Mouse (Mus musculus): ENCODE measurements around the gene Olfr495. TPM values are rescaled to one million over a fixed set of nuclear protein-coding genes. Genes with fewer than 3 reads are reported as not detected.

The Olfr495 gene
- total RNA-seq (2021) = not detected
- long read RNA-seq, experiment 1 = 0 reads
- long read RNA-seq, experiment 2 = 0 reads

- no peak for DNase-seq
- intact Hi-C loops (cut with DNase I; ENCODE audit: low total_unique reads) = no loop called here
These were observed at the start of gene Olfr495 for GRCm38 (mm10) chr7:108392867-108393266. Gene Olfr495, plus strand, starts transcription at chr7:108393167.

GRCm38 (mm10) chr7:108346879-108347278 lies 46.1 kb upstream of the Olfr495 start, which contains the start of gene Olfr493:
Gene Olfr493, minus strand, starts transcription at chr7:108346979.
- DNase-seq = no peak
- intact Hi-C loops (cut with DNase I; ENCODE audit: low total_unique reads) = no loop called here

DNA sequence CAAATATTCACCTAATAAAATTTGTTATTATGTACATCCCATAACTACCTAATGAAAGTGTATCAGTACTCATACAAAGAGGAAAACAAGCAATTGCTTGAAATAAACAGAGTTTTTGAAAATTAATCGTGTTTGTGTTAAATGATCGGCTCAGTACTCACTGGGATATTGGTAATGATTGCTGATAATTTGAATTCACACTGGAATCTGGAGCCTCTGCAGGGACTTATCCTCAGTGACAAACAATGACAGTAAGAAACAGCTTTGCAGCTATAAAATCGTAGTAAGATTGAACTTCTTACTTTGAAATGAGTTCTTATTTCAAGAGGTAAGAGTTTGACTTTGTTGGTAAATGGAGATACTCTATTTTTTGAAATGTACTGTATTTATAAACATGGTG lies 27.9 kb upstream of the Olfr495 start, which contains the start of gene Olfr494:
Gene Olfr494 (plus strand): TSS at position 301 of the 400 bp plus-strand sequence.
- no peak for DNase-seq
- intact Hi-C loops (cut with DNase I; ENCODE audit: low total_unique reads) = no loop called here

GRCm38 (mm10) chr7:108420121-108420520 lies 27.2 kb downstream of the Olfr495 start, which contains the start of gene Olfr497:
Gene Olfr497, plus strand, starts transcription at chr7:108420421.
- DNase-seq = no peak
- intact Hi-C loops (cut with DNase I; ENCODE audit: low total_unique reads) = no loop called here

Other genes with a start within 250 kb of the Olfr495 start
- not detected for gene Olfr485, start 233.3 kb upstream of the Olfr495 start, total RNA-seq (2021)
- not detected for gene Olfr486, start 220.4 kb upstream of the Olfr495 start, total RNA-seq (2021)
- not detected for gene Olfr487, start 178.5 kb upstream of the Olfr495 start, total RNA-seq (2021)
- gene Olfr488, start 134.8 kb upstream of the Olfr495 start, total RNA-seq (2021) = not detected
- gene Olfr490, start 104.2 kb upstream of the Olfr495 start, total RNA-seq (2021) = not detected
- gene Olfr491, start 79.7 kb upstream of the Olfr495 start, total RNA-seq (2021) = not detected
- not detected for gene Olfr492, start 69.5 kb upstream of the Olfr495 start, total RNA-seq (2021)
- not detected for gene Olfr493, start 46.2 kb upstream of the Olfr495 start, total RNA-seq (2021)
- gene Olfr494, start 27.8 kb upstream of the Olfr495 start, total RNA-seq (2021) = not detected
- not detected for gene Olfr497, start 27.3 kb downstream of the Olfr495 start, total RNA-seq (2021)
- not detected for gene Olfr498, start 72.2 kb downstream of the Olfr495 start, total RNA-seq (2021)
- gene Olfr502, start 131.9 kb downstream of the Olfr495 start, total RNA-seq (2021) = not detected
- not detected for gene Olfr503, start 151.4 kb downstream of the Olfr495 start, total RNA-seq (2021)
- gene Olfr504, start 172.6 kb downstream of the Olfr495 start, total RNA-seq (2021) = not detected
- not detected for gene Olfr506, start 217.6 kb downstream of the Olfr495 start, total RNA-seq (2021)
- not detected for gene Olfr507, start 228.6 kb downstream of the Olfr495 start, total RNA-seq (2021)
- not detected for gene Olfr508, start 236.8 kb downstream of the Olfr495 start, total RNA-seq (2021)